Mouse (Mus musculus) embryonic fibroblast, embryonic 13.5 days (primary cell): ENCODE results near the gene Zfr2.

Experiments
- CTCF ChIP-seq: IDR thresholded peaks from 2 replicates; pipeline ENCODE4 v1.5.1; 2011; ENCODE audit warnings: mild to moderate bottlenecking, control low read depth, low read length, moderate library complexity, borderline replicate concordance; ENCODE audit not compliant: insufficient read depth
- POLR2A ChIP-seq: IDR thresholded peaks from 2 replicates; pipeline ENCODE4 v1.6.1; 2011; ENCODE audit warnings: low read depth, mild to moderate bottlenecking, control low read depth, low read length, moderate library complexity

DNA sequence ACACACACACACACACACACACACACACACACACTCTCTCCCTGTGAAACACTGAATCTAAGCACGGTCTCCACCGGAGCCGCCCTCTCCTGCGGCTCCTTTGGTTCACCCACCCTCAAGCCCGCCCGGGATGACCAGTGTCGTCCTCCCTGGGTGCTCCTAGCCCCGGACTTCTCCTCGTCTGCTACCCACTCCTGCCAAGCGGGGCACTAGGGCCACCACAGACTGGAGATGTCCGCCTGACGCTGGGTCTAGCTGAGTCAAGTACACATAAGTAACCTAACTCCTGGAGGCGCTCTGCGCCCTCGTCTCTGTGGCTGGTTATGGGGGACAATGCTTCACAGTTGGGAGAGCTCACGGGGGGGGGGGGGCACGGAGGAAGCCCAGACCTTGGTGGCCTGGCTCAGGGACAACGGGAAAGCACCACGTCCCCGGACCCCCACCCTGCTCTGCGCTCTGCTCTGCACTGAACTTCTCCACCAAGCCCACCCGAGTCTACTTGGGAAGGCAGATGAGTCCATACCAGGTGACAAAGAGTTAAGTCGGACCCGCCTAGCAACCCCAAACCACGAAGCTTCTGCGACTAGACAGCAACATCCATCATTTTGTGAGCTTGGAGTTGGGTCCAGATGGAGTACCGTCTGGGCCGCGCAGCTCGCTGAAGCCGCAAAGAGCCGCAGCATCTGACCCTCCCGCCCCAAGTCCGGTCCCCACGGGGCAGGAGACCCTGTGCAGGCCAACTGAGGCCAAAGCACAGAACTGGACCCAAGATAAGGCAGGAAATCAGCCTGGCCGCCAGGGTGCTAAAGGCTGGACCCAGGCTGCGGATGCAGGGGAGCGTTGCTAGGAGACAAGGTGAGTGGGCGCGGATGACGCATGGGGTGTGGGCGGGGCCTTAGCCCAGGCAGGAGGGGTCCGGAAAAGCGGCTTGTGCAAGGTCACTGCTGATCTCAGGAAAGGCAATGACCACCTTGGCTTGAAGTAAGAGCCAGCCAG lies 19.8 kb downstream of the Zfr2 start, which contains the start of gene Matk:
- TF ChIP-seq CTCF (no peak), POLR2A (no peak)
